Mouse (Mus musculus) megakaryocyte, adult 5-6 weeks (primary cell): ENCODE data around the gene Rfx8. TPM values are rescaled to one million over a fixed set of nuclear protein-coding genes. Genes with fewer than 3 reads are reported as not detected.

ENCODE experiments used
- ATAC-seq: 2 replicates; pipeline ENCODE4 v1.8.0; 2016; ENCODE audit warnings: mild to moderate bottlenecking, inconsistent platforms; ENCODE audit not compliant: poor library complexity, severe bottlenecking
- total RNA-seq, 2 experiments: library from RNA; stranded (forward) in 1 of 2; stranded (reverse) in 1 of 2; fragments of 153-499, 151-499 nt in 1 of 2; fragments of 221-1000, 200-1000 nt in 1 of 2; gene quantifications; 2 replicates each; pipeline versions ENCODE4 v1.2.3 to v1.2.4; 2015 to 2017

The Rfx8 gene
- total RNA-seq, 2 experiments from 2014 or later, result not detected

DNA sequence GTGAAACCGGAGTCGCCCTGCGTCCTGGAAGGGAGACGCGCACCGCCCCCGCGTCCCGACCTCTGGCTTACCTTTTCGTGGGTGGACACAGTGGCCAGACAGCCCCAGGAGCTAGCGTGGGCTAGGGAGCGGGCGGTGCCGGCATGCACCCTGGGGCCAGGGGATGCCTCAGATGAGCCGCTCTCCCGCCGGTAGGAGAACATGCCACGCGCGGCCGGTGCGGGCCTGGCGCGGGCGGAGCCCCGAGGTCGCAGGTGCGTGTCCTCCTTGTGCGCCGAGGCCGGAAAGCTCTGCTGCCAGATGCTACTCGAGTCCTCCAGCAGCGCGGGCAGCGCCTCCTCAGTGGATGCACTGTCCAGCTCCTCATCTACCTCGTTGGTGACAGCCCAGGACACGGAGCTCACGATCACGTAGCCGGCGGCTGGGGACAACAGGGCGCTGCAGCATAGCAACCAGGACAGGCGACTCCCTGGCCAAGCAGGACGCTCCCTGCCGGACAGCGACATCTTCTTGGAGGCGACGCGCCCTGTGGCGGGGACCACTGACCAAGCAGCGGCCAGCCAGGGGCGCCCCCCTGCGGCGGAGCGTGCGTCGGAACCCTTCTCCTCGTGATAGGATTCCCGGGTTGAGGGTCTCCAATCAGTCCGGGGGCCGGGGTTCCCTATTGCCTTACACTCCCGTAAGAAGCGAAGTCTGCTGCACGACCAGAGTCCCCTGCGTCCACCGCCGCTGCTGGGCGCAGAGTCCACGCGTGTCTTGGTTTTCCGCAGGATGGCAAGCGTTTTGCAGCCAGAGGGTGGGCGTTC lies 70.2 kb downstream of the Rfx8 start:
- ATAC-seq, result peak; percentile 89

DNA sequence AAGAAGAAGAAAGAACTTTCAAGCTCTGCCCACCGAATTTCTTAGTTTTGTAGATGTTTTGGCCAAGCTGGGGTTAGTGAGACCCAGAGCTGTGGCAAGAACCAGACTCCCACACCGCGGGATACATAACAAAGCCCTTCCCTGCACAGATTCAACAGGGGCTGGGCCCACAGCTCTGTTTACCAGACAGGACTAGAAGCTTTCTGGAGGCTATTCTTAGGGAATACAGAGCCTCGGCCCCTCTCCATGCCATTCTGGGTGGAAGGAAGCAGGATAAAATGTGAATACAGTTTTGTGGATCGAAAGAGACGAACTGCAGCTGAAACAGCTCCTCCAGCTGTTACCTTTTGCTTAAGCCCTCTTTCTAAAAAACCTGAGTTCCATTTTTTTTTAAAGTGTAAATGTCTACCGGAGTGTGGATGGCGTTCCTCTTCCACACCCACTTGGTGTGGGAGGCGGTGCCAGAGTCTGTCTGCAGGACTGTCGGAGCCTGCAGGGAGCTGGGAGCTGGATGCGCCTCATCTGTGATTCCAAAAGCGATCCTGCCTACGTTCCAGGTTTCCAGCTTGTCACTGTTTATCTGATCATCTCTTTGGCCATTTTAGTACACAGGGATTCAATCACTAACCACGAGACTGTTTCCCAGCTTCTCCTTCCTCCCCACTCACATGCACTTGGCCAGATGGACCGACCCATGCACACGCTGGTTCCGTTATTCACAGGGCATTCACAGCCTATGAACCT lies 70.9 kb downstream of the Rfx8 start:
- ATAC-seq, result no peak

DNA sequence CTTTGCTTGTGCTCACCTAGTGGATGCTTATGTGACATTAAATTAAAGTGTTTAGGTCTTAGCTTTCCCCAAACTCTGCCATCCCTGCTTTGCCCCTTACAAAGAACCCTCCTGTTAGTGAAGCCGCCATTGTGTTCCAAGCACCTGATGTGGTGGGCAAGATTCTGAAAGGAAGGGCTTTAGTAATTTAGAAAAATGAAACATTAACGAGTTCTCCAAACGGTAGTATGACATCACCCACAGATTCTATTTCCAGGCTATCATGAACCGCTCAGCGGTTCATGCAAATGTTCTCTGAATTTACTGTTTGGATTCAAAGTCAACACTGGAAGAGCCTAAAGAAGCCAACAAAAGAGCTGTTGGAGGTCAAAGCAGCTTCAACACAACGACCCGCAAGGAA lies 72.2 kb downstream of the Rfx8 start:
- ATAC-seq, result no peak

DNA sequence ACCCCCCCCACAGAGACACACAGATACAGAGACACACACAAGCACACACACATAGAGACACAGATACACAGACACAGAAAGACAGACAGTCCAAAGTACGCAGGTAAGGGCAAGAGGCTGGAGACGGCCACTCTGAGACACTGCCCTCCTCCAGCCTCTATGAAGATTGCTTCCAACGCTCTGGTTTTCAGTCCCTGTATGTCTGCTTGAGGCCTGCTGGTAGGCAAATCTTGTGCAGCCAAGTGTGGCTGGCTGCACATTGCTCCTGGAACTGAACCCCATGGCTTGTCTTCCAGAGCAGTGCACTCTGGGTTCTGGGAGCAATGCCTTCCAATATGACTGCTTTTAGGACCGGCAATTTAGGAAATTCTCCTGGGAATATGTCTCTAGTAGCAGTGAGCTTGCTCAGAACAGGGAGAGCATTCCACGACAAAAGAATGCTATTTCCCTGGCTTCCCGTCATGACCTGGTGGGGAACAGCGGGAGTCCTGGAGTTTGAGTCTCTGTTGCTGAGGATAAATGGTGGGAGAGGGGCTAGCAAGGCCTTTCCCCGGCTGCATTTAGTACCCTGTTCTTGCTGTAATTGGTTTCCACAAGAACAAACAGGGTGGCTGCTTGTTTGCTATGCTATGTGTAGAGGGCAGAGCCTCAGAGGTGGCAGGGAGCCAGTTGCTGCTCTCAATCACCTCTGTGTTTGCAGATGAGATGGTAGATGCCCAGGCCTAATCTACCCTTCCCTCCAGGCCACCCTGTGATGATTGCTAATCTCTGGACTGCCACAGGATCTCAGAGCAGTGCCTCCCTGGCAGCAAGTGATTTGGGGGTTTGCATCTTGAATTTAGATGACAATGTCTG lies 74.7 kb downstream of the Rfx8 start:
- no peak for ATAC-seq

DNA sequence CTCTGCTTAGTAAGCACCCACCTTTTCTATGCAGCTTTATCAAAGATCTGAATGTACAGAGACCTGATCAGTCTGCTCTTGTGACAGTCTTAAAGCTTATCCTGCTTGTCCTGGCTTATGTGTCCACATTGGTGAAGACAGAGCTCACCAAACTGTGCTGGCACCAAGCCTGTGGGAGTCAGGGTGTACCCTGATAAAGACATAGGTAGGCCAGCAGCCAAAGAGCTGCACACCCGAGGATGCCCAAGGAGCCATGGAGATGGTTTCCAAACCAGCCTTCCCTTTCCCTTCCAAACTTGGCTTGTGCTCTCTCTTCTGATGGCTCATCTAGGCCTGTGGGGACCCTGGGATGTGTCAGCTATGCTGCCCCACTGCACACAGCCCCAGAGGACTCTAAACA lies 76.5 kb downstream of the Rfx8 start:
- no peak for ATAC-seq

DNA sequence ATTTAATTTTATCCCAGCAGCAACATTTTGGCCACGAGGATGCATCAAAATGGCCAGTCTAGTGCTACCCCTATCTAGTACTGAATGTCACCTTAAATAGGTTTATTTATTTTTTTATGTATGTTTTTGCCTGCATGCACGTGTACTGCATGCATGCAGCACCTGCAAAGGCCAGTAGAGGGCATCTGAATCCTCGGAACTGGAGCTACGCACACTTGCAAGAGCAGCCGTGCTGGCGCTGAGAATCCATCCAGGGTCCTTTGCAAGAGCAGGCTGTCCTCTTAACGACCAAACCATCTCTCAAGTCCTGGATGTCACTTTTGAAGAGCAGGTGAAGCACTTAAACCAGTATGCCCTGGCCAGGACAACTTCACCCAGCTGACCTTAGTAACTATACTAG lies 79.1 kb downstream of the Rfx8 start:
- no peak for ATAC-seq

DNA sequence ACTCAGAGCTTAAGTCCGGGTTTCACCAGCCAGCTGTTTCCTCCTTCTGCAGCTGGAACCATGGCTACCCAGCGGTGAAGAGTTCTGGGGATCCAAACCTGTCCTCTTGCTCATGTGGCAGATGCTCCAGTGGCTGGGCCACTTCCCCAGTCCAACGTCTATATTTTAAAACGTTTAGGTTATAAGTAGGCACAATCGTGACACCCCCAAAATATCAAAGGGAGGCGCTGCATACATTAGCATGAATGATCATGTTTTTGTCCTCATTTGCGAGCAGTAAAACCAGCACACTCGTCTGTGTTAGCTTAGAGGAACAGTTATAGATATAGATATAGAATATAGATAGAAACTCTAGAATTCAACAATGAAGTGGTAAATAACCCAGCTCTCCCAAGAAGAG lies 83.7 kb downstream of the Rfx8 start:
- ATAC-seq, result no peak

DNA sequence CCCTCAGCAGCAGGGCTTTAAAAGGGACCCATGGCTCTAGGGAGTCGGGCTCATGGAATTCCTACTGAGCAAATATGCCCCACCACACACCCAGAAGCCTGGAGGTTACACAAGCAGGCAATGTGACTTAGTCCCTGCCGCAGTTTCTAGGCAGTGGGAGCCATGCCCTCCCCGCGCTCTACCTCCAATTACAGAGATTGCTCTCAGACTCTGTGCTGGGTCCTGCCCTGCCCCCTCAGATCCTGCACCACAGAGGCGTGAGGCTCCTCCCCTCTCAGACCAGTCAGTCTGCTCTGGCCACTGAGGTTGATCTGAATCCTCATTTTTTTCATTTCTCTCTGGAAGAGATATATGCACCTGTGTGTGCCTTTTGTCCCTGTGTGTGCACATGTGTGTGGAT lies 84.1 kb downstream of the Rfx8 start:
- no peak for ATAC-seq

DNA sequence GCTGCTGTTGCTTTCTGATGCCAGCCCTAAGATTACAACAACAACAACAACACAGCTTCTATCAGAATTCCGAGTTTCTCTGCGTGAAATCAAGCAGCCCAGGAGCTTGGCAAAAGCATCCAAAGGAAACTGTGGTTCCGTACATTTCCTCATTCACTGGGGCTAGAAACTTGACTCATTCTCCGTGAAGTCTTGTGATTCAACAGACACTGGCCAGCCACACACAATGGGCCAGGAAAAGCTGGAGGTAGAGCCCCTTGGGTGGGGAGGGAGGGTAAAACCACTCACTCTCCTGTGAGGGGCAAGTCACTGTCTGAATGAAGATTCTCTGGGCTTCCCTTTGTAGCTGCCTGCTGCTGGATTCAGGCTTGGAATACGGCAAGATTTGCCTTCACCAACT lies 84.6 kb downstream of the Rfx8 start:
- ATAC-seq, result 0 out of 2 replicates have a peak, but pooled peaks have one; percentile 24

DNA sequence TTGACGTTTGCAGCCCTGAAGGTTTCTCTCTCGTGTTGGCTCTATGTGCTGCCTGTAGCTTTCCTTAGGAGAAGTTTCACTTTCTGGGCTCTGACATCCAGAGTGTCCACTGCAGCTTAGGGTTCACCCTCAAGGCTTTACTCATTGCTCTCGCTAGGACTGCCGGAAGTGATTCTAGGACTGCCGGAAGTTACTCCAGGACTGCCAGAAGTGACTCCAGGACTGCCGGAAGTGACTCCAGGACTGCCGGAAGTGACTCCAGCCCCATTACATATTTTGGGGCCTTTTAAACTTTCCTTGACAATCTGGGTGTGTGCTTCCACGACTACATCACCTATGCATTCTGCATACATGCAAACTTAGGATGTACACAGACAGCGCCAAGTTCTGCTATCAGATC lies 92.2 kb downstream of the Rfx8 start:
- no peak for ATAC-seq

DNA sequence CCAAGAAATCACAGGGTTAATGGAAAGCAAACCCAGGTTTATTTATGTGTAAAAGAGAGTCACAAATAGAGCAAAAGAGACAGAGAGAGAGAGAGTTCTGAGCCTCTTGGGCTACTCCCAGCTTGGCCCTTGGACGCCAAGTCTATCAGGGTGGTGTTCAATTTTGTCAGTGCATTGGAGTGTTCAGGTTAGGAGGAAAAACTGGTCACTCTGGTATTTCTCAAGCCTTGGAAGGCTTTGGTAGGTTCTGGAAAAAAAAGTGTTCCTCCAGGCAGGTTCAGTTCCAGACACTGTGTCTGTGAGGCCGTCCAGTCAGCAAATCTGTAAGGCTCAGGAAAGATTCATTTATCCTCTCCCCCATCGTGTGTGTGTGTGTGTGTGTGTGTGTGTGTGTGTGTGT lies 95.3 kb downstream of the Rfx8 start:
- ATAC-seq, result no peak

DNA sequence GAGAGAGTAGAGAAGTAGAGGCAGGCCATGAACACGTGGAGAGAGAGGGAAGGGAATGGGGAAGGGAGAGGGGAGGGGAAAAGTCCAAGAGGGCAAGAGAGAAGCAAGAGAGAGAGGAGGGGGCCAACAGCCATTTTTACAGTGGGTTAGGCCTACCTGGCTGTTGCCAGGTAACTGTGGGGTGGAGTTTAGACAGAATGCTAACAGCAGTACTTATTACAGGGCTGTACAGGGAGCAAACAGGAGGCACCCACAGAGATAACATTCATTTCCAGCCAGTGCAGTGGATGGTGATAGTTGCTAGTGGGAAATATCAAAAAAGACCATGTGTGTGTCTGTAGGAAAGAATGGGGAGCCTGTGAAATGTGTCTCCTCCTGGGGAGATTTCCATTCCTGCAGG lies 97.1 kb downstream of the Rfx8 start:
- no peak for ATAC-seq

DNA sequence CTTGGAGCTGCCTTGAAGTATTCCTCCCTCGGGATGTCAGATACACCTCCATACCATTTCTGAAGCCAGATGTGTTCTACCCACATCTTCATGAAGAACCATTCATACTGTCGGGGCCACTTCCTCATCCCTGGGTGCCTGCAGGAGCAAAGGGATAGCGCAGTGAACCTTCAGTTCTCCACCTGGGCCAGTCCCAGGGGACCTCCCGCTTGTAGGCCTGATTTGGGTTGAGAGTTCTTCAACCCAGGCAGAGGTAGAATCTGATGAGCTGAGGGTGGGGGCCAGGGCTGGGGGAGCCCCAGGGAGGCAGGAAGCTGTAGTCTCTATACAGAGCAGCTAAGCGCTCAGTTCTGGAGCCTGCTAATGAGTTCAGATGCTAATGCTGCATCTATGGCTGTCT lies 97.7 kb downstream of the Rfx8 start:
- no peak for ATAC-seq

DNA sequence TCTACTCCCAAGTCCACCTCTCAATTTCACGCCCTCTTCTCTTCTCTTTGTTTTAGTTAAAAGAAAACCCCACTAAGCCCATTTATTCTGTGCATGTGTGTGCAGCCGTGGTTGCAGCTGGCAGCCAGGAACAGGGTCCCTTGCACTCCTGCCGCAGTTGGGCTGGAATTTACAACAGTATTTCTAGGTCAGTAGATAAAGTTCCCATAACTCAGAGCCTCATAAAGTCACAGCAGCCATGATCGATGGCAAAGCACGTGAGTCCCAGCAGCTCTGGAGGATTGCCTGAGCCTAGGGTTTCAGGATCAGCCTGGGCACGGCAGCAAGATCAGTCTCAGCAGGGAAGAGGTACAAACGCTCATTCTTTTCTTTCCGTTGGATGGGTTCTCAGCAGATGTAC lies 102.3 kb downstream of the Rfx8 start:
- ATAC-seq, result no peak

DNA sequence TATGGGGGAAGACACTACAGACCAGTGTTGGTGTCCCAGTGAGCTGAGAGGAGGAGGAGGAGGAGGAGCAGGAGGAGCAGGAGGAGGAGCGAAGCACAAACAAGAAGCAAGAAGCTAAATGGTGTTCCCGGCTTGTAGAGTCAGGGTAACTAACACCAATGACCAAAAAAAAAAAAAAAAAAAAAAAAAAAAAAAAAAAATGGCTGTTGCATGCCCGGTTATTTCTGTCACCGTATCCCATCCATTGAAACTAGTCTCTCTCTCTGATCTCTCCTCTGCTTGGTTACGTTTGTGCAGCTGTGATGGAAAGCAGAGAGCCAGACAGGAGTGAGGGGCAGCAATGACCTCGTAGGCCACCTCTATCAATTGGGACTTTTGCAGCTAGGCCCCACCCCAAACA lies 105.3 kb downstream of the Rfx8 start:
- ATAC-seq, result no peak

Other genes with a start within 250 kb of the Rfx8 start
- gene Tbc1d8, start 242.2 kb downstream of the Rfx8 start, total RNA-seq (2015), result 60.6 and 61.8 TPM in 2 replicates
- gene Tbc1d8, start 242.2 kb downstream of the Rfx8 start, total RNA-seq (2017), result 35.5 and 46.5 TPM in 2 replicates
- gene Cnot11, start 186.0 kb downstream of the Rfx8 start, total RNA-seq (2015), result 16.9 and 17.9 TPM in 2 replicates
- gene Cnot11, start 186.0 kb downstream of the Rfx8 start, total RNA-seq (2017), result 18.1 and 20.2 TPM in 2 replicates
- 56.1 and 61.0 TPM in 2 replicates for gene Rnf149, start 143.6 kb downstream of the Rfx8 start, total RNA-seq (2015)
- 69.5 and 70.7 TPM in 2 replicates for gene Rnf149, start 143.6 kb downstream of the Rfx8 start, total RNA-seq (2017)
- gene Creg2, start 69.5 kb downstream of the Rfx8 start, total RNA-seq (2015), result not detected in 2 replicates
- not detected in 2 replicates for gene Creg2, start 69.5 kb downstream of the Rfx8 start, total RNA-seq (2017)
- gene Gm3646, start 84.3 kb upstream of the Rfx8 start, total RNA-seq (2015), result not detected in 2 replicates
- not detected in 2 replicates for gene Gm3646, start 84.3 kb upstream of the Rfx8 start, total RNA-seq (2017)
- 52.1 and 52.3 TPM in 2 replicates for gene Map4k4, start 179.9 kb upstream of the Rfx8 start, total RNA-seq (2015)
- gene Map4k4, start 179.9 kb upstream of the Rfx8 start, total RNA-seq (2017), result 190 and 228 TPM in 2 replicates